In genomic region chr11:103257938-103258481, GRCm38 (mm10) we compare ENCODE assay signal across 1 mouse cellular context.
A peak's percentile ranks its signal among the peaks of the same experiment; 100 is the strongest.
TF ChIP-seq lines count a peak whose summit lies in the region.

No protein-coding gene starts in this region.

TF ChIP-seq in CH12.LX, 34 proteins besides CTCF, POLR2A, EP300 and RAD21 (continued from another document):
- TF ChIP-seq MEF2A (IDR thresholded peaks at IDR 0.05; ENCODE audit: borderline replicate concordance, low read depth, low read length) (peak; percentile 16; the same call in 1 of the 2 replicates), UBTF (IDR thresholded peaks at IDR 0.05; ENCODE audit: low read depth, low read length) (no peak), MAX (IDR thresholded peaks at IDR 0.05; ENCODE audit: low read length) (0 out of 2 replicates have a peak, but pooled peaks have one; percentile 7)
TF ChIP-seq in CH12.LX: peak in this region for 7.
